ENCODE assay signal across 16 mouse cellular contexts in the genomic region with DNA sequence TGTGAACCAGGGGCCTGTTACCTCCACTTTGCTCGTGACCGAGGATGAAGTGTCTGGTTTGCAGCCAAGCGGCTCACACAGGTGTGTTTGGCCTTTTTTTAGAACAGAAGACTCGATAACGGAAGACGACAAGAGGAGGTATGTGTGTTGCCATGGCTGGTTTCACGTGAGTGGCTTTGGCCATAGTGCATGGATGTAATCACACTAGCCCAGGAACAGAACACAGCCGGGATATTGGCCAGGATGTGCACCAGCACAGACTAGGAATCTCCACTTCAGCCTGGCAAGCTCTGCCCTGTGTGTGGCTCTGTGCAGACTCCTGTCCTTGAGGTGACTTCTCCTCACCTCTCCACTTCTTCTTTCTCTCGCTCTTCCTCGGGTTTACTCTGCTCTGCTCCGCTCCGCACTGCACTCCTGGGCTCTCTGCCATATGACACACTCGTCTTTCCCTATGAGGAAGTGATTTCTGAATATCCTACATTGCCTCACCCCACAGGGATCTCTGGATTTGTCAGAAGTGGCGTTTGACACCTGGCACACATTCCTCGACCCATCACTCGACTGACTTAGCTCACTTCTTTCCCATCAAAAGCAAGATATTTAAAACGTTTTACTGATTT. TPM values are rescaled to one million over a fixed set of nuclear protein-coding genes. Genes with fewer than 3 reads are reported as not detected.
A peak's percentile ranks its signal among the peaks of the same experiment; 100 is the strongest.
DNase-seq lines count a peak whose midpoint lies in the region; ATAC-seq lines count a peak whose summit lies in the region.
"Had no signal": no experiment of that assay in that cellular context is flagged by ENCODE, and none has a peak within 500 bp of the region (broad histone marks: within the 10 kb centered on the region; RNA-seq: fewer than 3 reads in every experiment).

No protein-coding gene starts in this region.

- no peaks in the 10 kb centered on the region for H3K4me1 ChIP-seq in midbrain, embryonic 11.5 days (ENCODE audit: control insufficient read depth, insufficient read depth, low read length)
- H3K4me1 ChIP-seq: embryonic facial prominence, embryonic 15.5 days had no signal

- intact Hi-C loops in heart, postnatal 25 days (cut with DNase I) = no loop called here

- peak; percentile 12 for DNase-seq in adrenal gland, postnatal 14 days
- no peak for DNase-seq in adrenal gland, adult 8-10 months
- DNase-seq in heart, adult 8-10 months (ENCODE audit: low spot score) = peak; percentile 42
- DNase-seq in heart, postnatal 25 days (ENCODE audit: low spot score) = no peak
- peak; percentile 46 for DNase-seq in lung, postnatal 10 days
- no peak for DNase-seq in lung, adult 18-20 months
- no peak for DNase-seq in midbrain, embryonic 11.5 days (ENCODE audit: low spot score, missing footprints)
- DNase-seq in B cell, adult 2 months = no peak
- DNase-seq: adrenal gland, postnatal 36 days; gastrocnemius, postnatal 10 days; liver, postnatal 0 days; right cerebral cortex, postnatal 4 days had no signal

- ATAC-seq in midbrain, embryonic 11.5 days (ENCODE audit: low FRiP score) = no peak
- ATAC-seq: forebrain, embryonic 15.5 days; inflammation-experienced regulatory T-cells, adult 6 months; liver, postnatal 0 days; midbrain, embryonic 13.5 days had no signal

- H3K27ac ChIP-seq in midbrain, embryonic 11.5 days (ENCODE audit: low read depth, low read length) = no peak overlapping the region
- H3K27ac ChIP-seq: embryonic facial prominence, embryonic 15.5 days; forebrain, embryonic 15.5 days; midbrain, embryonic 13.5 days had no signal

- H3K4me3 ChIP-seq in midbrain, embryonic 11.5 days (ENCODE audit: low read depth, low read length) = no peak overlapping the region
- H3K4me3 ChIP-seq: embryonic facial prominence, embryonic 15.5 days; forebrain, embryonic 15.5 days; midbrain, embryonic 13.5 days had no signal

- H3K36me3 ChIP-seq in midbrain, embryonic 11.5 days (ENCODE audit: control insufficient read depth, insufficient read depth, low read length) = no peaks in the 10 kb centered on the region
- H3K36me3 ChIP-seq: forebrain, embryonic 15.5 days; midbrain, embryonic 13.5 days had no signal

- no peaks in the 10 kb centered on the region for H3K9me3 ChIP-seq in midbrain, embryonic 11.5 days (ENCODE audit: control insufficient read depth, low read length)
- H3K9me3 ChIP-seq: embryonic facial prominence, embryonic 15.5 days; forebrain, embryonic 15.5 days; midbrain, embryonic 13.5 days had no signal

- no peak overlapping the region for H3K4me2 ChIP-seq in midbrain, embryonic 11.5 days
- H3K4me2 ChIP-seq: embryonic facial prominence, embryonic 15.5 days; forebrain, embryonic 15.5 days; midbrain, embryonic 13.5 days had no signal

- no peak overlapping the region for H3K9ac ChIP-seq in midbrain, embryonic 11.5 days (ENCODE audit: low read length)
- H3K9ac ChIP-seq: embryonic facial prominence, embryonic 15.5 days; forebrain, embryonic 15.5 days; liver, postnatal 0 days; midbrain, embryonic 13.5 days had no signal

- H3K27me3 ChIP-seq in midbrain, embryonic 11.5 days (ENCODE audit: control insufficient read depth, insufficient read depth, low read length) = no peaks in the 10 kb centered on the region
- H3K27me3 ChIP-seq: embryonic facial prominence, embryonic 15.5 days; forebrain, embryonic 15.5 days; midbrain, embryonic 13.5 days had no signal

- 90% methylated on average over 17 of the region's 17 CpGs for WGBS in midbrain, embryonic 11.5 days

RNA-seq across cellular contexts. Expression of gene 1500009L16Rik, which starts 34.8 kb away (rescaled TPM):
- total RNA-seq in adrenal gland, postnatal 14 days (2021) = 14.7 and 16.0 TPM in 2 replicates
- 10 to 100 TPM; 15.5 to 38.8 (median 25.8) TPM for total RNA-seq in adrenal gland, adult 8-10 months (2022)
- total RNA-seq in heart, adult 8-10 months (2022) = 1 to 10 TPM; 3.2 to 9.0 (median 5.4) TPM
- 1 to 10 TPM; 4.4 to 6.1 TPM for total RNA-seq in heart, postnatal 25 days (2021)
- 40.0 and 44.3 TPM in 2 replicates for polyA plus RNA-seq in midbrain, embryonic 11.5 days (2014; fragmentation: Nextera tagmentation; extraction: Ambion mirVana)

Comparison
In these comparisons a context has a peak if more than half of its experiments do, and no peak if none do; other contexts are left out.
1. DNase-seq: peak in adrenal gland, postnatal 14 days (single experiment), heart, adult 8-10 months (single experiment) and lung, postnatal 10 days (single experiment); none in adrenal gland, adult 8-10 months (single experiment), heart, postnatal 25 days (single experiment), lung, adult 18-20 months (0 of 2), midbrain, embryonic 11.5 days (single experiment) and B cell, adult 2 months (0 of 2).